Comparison of ENCODE assay signal across 9 mouse cellular contexts in the genomic region with DNA sequence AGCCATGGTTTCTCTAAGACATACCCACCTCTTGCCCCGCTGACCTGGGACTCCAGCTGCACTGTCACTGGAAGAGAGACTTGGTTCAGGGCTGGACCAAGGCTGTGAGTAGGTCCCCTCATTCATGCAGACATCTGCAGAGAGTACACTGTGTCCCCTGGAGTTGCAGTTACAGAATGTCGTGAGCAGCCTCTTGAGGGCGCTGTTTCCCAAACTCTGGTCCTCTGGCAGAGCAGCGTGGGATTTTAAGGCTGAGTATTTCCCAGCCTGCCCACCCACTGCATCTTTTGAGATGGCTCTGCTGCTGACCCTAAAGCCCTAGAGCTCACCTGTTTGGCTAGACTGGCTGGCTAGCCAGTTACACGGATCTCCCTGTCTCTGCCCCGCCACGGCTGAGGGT. TPM values are rescaled to one million over a fixed set of nuclear protein-coding genes. Genes with fewer than 3 reads are reported as not detected.
DNase-seq lines count a peak whose midpoint lies in the region; ATAC-seq and TF ChIP-seq lines count a peak whose summit lies in the region.
"Had no signal": no experiment of that assay in that cellular context is flagged by ENCODE, and none has a peak within 500 bp of the region (broad histone marks: within the 10 kb centered on the region; RNA-seq: fewer than 3 reads in every experiment).

No protein-coding gene starts in this region.

- no peak overlapping the region for H3K27ac ChIP-seq in ES-E14 (ENCODE audit: insufficient read depth, low read depth, low read length, poor library complexity, severe bottlenecking)
- no peak overlapping the region for H3K27ac ChIP-seq in cortical plate, adult 2 months (ENCODE audit: insufficient read depth, low read length)
- H3K27ac ChIP-seq in forebrain, embryonic 12.5 days = no peak overlapping the region
- H3K27ac ChIP-seq: hindbrain, embryonic 15.5 days had no signal

- H3K9me3 ChIP-seq in ES-E14 (ENCODE audit: control insufficient read depth, insufficient read depth, low read depth, low read length) = no peaks in the 10 kb centered on the region
- H3K9me3 ChIP-seq in forebrain, embryonic 12.5 days = no peaks in the 10 kb centered on the region
- H3K9me3 ChIP-seq: hindbrain, embryonic 15.5 days had no signal

- WGBS in forebrain, embryonic 12.5 days = 49% methylated on average over 7 of the region's 7 CpGs

- no peak overlapping the region for H3K9ac ChIP-seq in ES-E14 (ENCODE audit: insufficient read depth, low read depth, low read length, poor library complexity, severe bottlenecking)
- H3K9ac ChIP-seq in forebrain, embryonic 12.5 days = no peak overlapping the region
- H3K9ac ChIP-seq: hindbrain, embryonic 15.5 days had no signal

- H3K4me3 ChIP-seq in ES-E14 (ENCODE audit: insufficient read depth in 1 of 2, low read depth in 1 of 2, low read length in 2 of 2, poor library complexity in 1 of 2, severe bottlenecking in 1 of 2) = no peak overlapping the region
- H3K4me3 ChIP-seq in cortical plate, adult 2 months (ENCODE audit: insufficient read depth, low read length) = no peak overlapping the region
- no peak overlapping the region for H3K4me3 ChIP-seq in forebrain, embryonic 12.5 days (replicated peaks)
- H3K4me3 ChIP-seq: hindbrain, embryonic 15.5 days had no signal

- H3K4me2 ChIP-seq in forebrain, embryonic 12.5 days = no peak overlapping the region
- H3K4me2 ChIP-seq: hindbrain, embryonic 15.5 days had no signal

- no peak for TF ChIP-seq POLR2A in cortical plate, adult 2 months (IDR thresholded peaks at IDR 0.05; ENCODE audit: extremely low read depth, insufficient read depth, low read length)

- TF ChIP-seq CTCF in cortical plate, adult 2 months (IDR thresholded peaks at IDR 0.05; ENCODE audit: extremely low read depth, insufficient read depth, low read length) = 0 out of 2 replicates have a peak, but pooled peaks have one; percentile 27

- peaks cover 5% of the 10 kb centered on the region; the same call in 1 of the 2 replicates for H3K27me3 ChIP-seq in forebrain, embryonic 12.5 days
- H3K27me3 ChIP-seq: hindbrain, embryonic 15.5 days had no signal

- in situ Hi-C loops in ES-E14 (cut with MboI; ENCODE audit: low sequenced_read_pairs in 2 of 2, unreplicated experiment in 2 of 2) = no loop called here

- peak; percentile 51 to 65 for DNase-seq in kidney, postnatal 4 days
- DNase-seq in kidney, adult 18-20 months = no peak
- DNase-seq in ES-E14 (ENCODE audit: low read depth, low spot score) = peak; percentile 65
- peak; percentile 48 to 84 for DNase-seq in spleen, postnatal 4 days (ENCODE audit: low spot score in 2 of 2)
- no peak for DNase-seq in ovary, postnatal 36 days (ENCODE audit: low spot score)
- no peak for DNase-seq in ovary, adult 18-20 months (ENCODE audit: low spot score)

- H3K36me3 ChIP-seq in ES-E14 (ENCODE audit: control insufficient read depth, insufficient read depth, low read length, poor library complexity, severe bottlenecking) = no peaks in the 10 kb centered on the region
- no peaks in the 10 kb centered on the region for H3K36me3 ChIP-seq in forebrain, embryonic 12.5 days (replicated peaks)
- H3K36me3 ChIP-seq: hindbrain, embryonic 15.5 days had no signal

- no peak for ATAC-seq in forebrain, embryonic 12.5 days (ENCODE audit: low FRiP score)

- peaks cover 0 to 7% of the 10 kb centered on the region in 2 experiments; a peak in 2 of 4 replicates for H3K4me1 ChIP-seq in ES-E14 (ENCODE audit: control insufficient read depth in 2 of 2, insufficient read depth in 2 of 2, low read length in 2 of 2, poor library complexity in 1 of 2)
- H3K4me1 ChIP-seq in cortical plate, adult 2 months (ENCODE audit: control insufficient read depth, insufficient read depth, low read length) = no peaks in the 10 kb centered on the region
- H3K4me1 ChIP-seq in forebrain, embryonic 12.5 days = peaks cover 7% of the 10 kb centered on the region; the same call in 1 of the 2 replicates
- H3K4me1 ChIP-seq: hindbrain, embryonic 15.5 days had no signal

TF ChIP-seq in ES-E14, 5 proteins besides CTCF, POLR2A, EP300 and RAD21:
- TF ChIP-seq ZNF384 (IDR thresholded peaks at IDR 0.05; ENCODE audit: low read depth, low read length) (no peak), CHD2 (IDR thresholded peaks at IDR 0.05; ENCODE audit: low read depth, low read length) (no peak), MAFK (IDR thresholded peaks at IDR 0.05; ENCODE audit: insufficient read depth, low read depth, low read length) (no peak), ZC3H11A (IDR thresholded peaks at IDR 0.05; ENCODE audit: borderline replicate concordance, low read depth, low read length) (no peak), HCFC1 (IDR thresholded peaks at IDR 0.05; ENCODE audit: borderline replicate concordance, insufficient read depth, low read length) (no peak)

RNA-seq across cellular contexts. Expression of gene H2-Oa, which starts 1.2 kb away (rescaled TPM):
- 0.54 TPM in 1 of 2 replicates, not detected in the other for total RNA-seq in ES-E14 (2012; rRNA removed)
- polyA plus RNA-seq in cortical plate, adult 2 months (2012; rRNA removed) = 1.4 and 1.7 TPM in 2 replicates
- 0.27 and 0.41 TPM in 2 replicates for polyA plus RNA-seq in forebrain, embryonic 12.5 days (2016; fragmentation: Nextera tagmentation; extraction: Ambion mirVana)

RNA-seq across cellular contexts. Expression of gene H2-DMa, which starts 28.4 kb away (rescaled TPM):
- total RNA-seq in ES-E14 (2012; rRNA removed) = 18.5 and 24.5 TPM in 2 replicates
- polyA plus RNA-seq in cortical plate, adult 2 months (2012; rRNA removed) = 27.3 and 29.4 TPM in 2 replicates
- 9.1 and 9.6 TPM in 2 replicates for polyA plus RNA-seq in forebrain, embryonic 12.5 days (2016; fragmentation: Nextera tagmentation; extraction: Ambion mirVana)

RNA-seq across cellular contexts. Expression of gene Brd2, which starts 31.5 kb away (rescaled TPM):
- total RNA-seq in ES-E14 (2012; rRNA removed) = 257 and 321 TPM in 2 replicates
- polyA plus RNA-seq in cortical plate, adult 2 months (2012; rRNA removed) = 181 and 184 TPM in 2 replicates
- 138 and 146 TPM in 2 replicates for polyA plus RNA-seq in forebrain, embryonic 12.5 days (2016; fragmentation: Nextera tagmentation; extraction: Ambion mirVana)

RNA-seq across cellular contexts. Expression of gene Col11a2, which starts 51.7 kb away (rescaled TPM):
- total RNA-seq in ES-E14 (2012; rRNA removed) = 1.3 and 1.4 TPM in 2 replicates
- 9.3 and 12.1 TPM in 2 replicates for polyA plus RNA-seq in cortical plate, adult 2 months (2012; rRNA removed)
- 1.4 and 2.5 TPM in 2 replicates for polyA plus RNA-seq in forebrain, embryonic 12.5 days (2016; fragmentation: Nextera tagmentation; extraction: Ambion mirVana)

RNA-seq across cellular contexts. Expression of gene H2-DMb2, which starts 52.2 kb away (rescaled TPM):
- total RNA-seq in ES-E14 (2012; rRNA removed) = 0.31 TPM in 1 of 2 replicates, not detected in the other
- polyA plus RNA-seq in cortical plate, adult 2 months (2012; rRNA removed) = 0.79 and 0.84 TPM in 2 replicates
- polyA plus RNA-seq in forebrain, embryonic 12.5 days (2016; fragmentation: Nextera tagmentation; extraction: Ambion mirVana) = not detected in 2 replicates

Comparison
In these comparisons a context has a peak if more than half of its experiments do, and no peak if none do; other contexts are left out.
1. DNase-seq: peak in kidney, postnatal 4 days (2 of 2), ES-E14 (single experiment) and spleen, postnatal 4 days (2 of 2); none in kidney, adult 18-20 months (single experiment), ovary, postnatal 36 days (single experiment) and ovary, adult 18-20 months (single experiment).